Mouse (Mus musculus) small intestine, adult 2 months (tissue): ENCODE results near the gene Ptprd.

Experiments used
- CTCF ChIP-seq: fragments of 200-500 bp; IDR thresholded peaks from 2 replicates; pipeline ENCODE4 v1.5.1; 2012; ENCODE audit warnings: low read depth, mild to moderate bottlenecking, control low read depth, inconsistent platforms, low read length, moderate library complexity, mixed read lengths; ENCODE audit not compliant: insufficient replicate concordance, insufficient read length; ENCODE audit errors: extremely low read depth
- POLR2A ChIP-seq: fragments of 200-500 bp; IDR thresholded peaks from 2 replicates; pipeline ENCODE4 v1.6.1; 2012; ENCODE audit warnings: low read depth, mild to moderate bottlenecking, control low read depth, inconsistent platforms, low read length, moderate library complexity

DNA sequence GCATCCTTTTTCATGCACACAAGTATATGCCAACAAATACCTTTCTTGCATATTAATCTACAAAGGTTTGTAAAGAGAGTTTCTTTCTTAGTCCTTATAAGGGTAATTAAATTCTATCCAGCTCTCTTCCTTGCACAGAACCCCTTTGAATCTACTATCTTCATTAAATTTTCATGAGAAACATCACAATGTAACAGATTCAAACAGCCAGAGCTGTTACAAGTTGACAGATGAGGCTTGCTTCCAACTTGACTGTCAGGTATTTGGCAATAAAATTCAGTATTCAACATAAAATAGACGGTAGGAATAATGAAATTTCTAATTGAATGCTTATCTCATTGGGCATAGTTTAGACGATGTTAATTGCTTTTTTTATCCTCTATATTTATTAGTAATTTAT lies 2067.4 kb downstream of the Ptprd start:
- no peak for TF ChIP-seq POLR2A
- no peak for TF ChIP-seq CTCF
